Mouse (Mus musculus) liver, adult (tissue): ENCODE data around the gene Anxa1.

Experiments used
- GATA4 ChIP-seq: IDR thresholded peaks from 2 replicates; pipeline ENCODE4 v1.6.1; 2014; ENCODE audit warnings: mild to moderate bottlenecking, low read length; ENCODE audit not compliant: insufficient replicate concordance

Gene Anxa1

GRCm38 (mm10) chr19:20393556-20394274 is 3.0 kb upstream of the Anxa1 start:
- no peak for TF ChIP-seq GATA4

GRCm38 (mm10) chr19:20389723-20390122 is 1.0 kb downstream of the Anxa1 start:
- TF ChIP-seq GATA4 = no peak

GRCm38 (mm10) chr19:20389245-20389644 is 1.5 kb downstream of the Anxa1 start:
- no peak for TF ChIP-seq GATA4

- no peak for TF ChIP-seq GATA4
Measured at GRCm38 (mm10) chr19:20388276-20388675, 2.5 kb downstream of the Anxa1 start.

- TF ChIP-seq GATA4 = no peak
Measured at GRCm38 (mm10) chr19:20386296-20386695, 4.4 kb downstream of the Anxa1 start.

GRCm38 (mm10) chr19:20385645-20386044 is 5.1 kb downstream of the Anxa1 start:
- no peak for TF ChIP-seq GATA4

GRCm38 (mm10) chr19:20381207-20381752 is 9.5 kb downstream of the Anxa1 start:
- no peak for TF ChIP-seq GATA4

GRCm38 (mm10) chr19:20370175-20370574 is 20.6 kb downstream of the Anxa1 start:
- TF ChIP-seq GATA4 = no peak

GRCm38 (mm10) chr19:20366571-20366970 is 24.2 kb downstream of the Anxa1 start:
- TF ChIP-seq GATA4 = no peak

- no peak for TF ChIP-seq GATA4
Measured at GRCm38 (mm10) chr19:20366010-20366409, 24.7 kb downstream of the Anxa1 start.

- no peak for TF ChIP-seq GATA4
Measured at GRCm38 (mm10) chr19:20365364-20365763, 25.4 kb downstream of the Anxa1 start.

GRCm38 (mm10) chr19:20364931-20365330 is 25.8 kb downstream of the Anxa1 start:
- TF ChIP-seq GATA4 = no peak

GRCm38 (mm10) chr19:20363221-20363620 is 27.5 kb downstream of the Anxa1 start:
- TF ChIP-seq GATA4 = no peak

GRCm38 (mm10) chr19:20361917-20362577 is 28.7 kb downstream of the Anxa1 start:
- TF ChIP-seq GATA4 = no peak

GRCm38 (mm10) chr19:20358679-20359078 is 32.1 kb downstream of the Anxa1 start:
- TF ChIP-seq GATA4 = no peak

GRCm38 (mm10) chr19:20345317-20345917 is 45.3 kb downstream of the Anxa1 start:
- no peak for TF ChIP-seq GATA4
